Mouse (Mus musculus): ENCODE measurements at regions not wholly inside any gene's neighbourhood (a gene's known extent, or its start where the extent isn't known, plus 50 kb on each side); places are given as distances from the start of the nearest gene placed in this dataset.

GRCm38 (mm10) chr1:149760440-149760839 is 200.7 kb downstream of the Pla2g4a start:
- H3K9ac ChIP-seq: no peak overlapping the region
- H3K36me3 ChIP-seq (ENCODE audit: poor library complexity, severe bottlenecking): no peaks in the 10 kb centered on the region
- H3K4me1 ChIP-seq: no peaks in the 10 kb centered on the region
- H3K27ac ChIP-seq: no peak overlapping the region
- no peak for ATAC-seq
- no peak overlapping the region for H3K4me2 ChIP-seq
- WGBS: 47% methylated on average over 2 of the region's 2 CpGs
- no peaks in the 10 kb centered on the region for H3K27me3 ChIP-seq
- H3K9me3 ChIP-seq (replicated peaks): no peaks in the 10 kb centered on the region
- H3K4me3 ChIP-seq: no peak overlapping the region

GRCm38 (mm10) chr1:149758783-149759132 is 202.3 kb downstream of the Pla2g4a start:
- ATAC-seq: peak; percentile 36; the same call in 1 of the 2 replicates
- 89% methylated on average over 2 of the region's 2 CpGs for WGBS

GRCm38 (mm10) chr1:149758092-149758782 is 202.9 kb downstream of the Pla2g4a start:
- no peak overlapping the region for H3K4me3 ChIP-seq
- H3K9me3 ChIP-seq (replicated peaks): no peaks in the 10 kb centered on the region
- no peak overlapping the region for H3K9ac ChIP-seq
- no peaks in the 10 kb centered on the region for H3K4me1 ChIP-seq
- 83% methylated on average over 1 of the region's 1 CpGs for WGBS
- H3K4me2 ChIP-seq: no peak overlapping the region
- no peak overlapping the region for H3K27ac ChIP-seq
- H3K27me3 ChIP-seq: no peaks in the 10 kb centered on the region
- H3K36me3 ChIP-seq (ENCODE audit: poor library complexity, severe bottlenecking): no peaks in the 10 kb centered on the region
- ATAC-seq: peak; percentile 62; the same call in 1 of the 2 replicates

More at GRCm38 (mm10) chr1:149758783-149759132, 202.3 kb downstream of the Pla2g4a start:
- Histone ChIP-seq H3K4me2 (no peak overlapping the region), H3K4me1 (no peaks in the 10 kb centered on the region), H3K9me3 (replicated peaks) (no peaks in the 10 kb centered on the region), H3K4me3 (no peak overlapping the region), H3K27me3 (no peaks in the 10 kb centered on the region), H3K27ac (no peak overlapping the region), H3K9ac (no peak overlapping the region), H3K36me3 (ENCODE audit: poor library complexity, severe bottlenecking) (no peaks in the 10 kb centered on the region)

GRCm38 (mm10) chr1:149753269-149754060 is 207.6 kb downstream of the Pla2g4a start:
- H3K4me3 ChIP-seq: no peak overlapping the region
- H3K4me2 ChIP-seq: no peak overlapping the region
- no peak overlapping the region for H3K9ac ChIP-seq
- H3K27ac ChIP-seq: no peak overlapping the region
- no peaks in the 10 kb centered on the region for H3K36me3 ChIP-seq (ENCODE audit: poor library complexity, severe bottlenecking)
- no peaks in the 10 kb centered on the region for H3K4me1 ChIP-seq
- WGBS: 65% methylated on average over 7 of the region's 7 CpGs
- no peak for ATAC-seq
- H3K27me3 ChIP-seq: no peaks in the 10 kb centered on the region
- no peaks in the 10 kb centered on the region for H3K9me3 ChIP-seq (replicated peaks)

- no peak for ATAC-seq
- Histone ChIP-seq H3K9me3 (replicated peaks) (no peaks in the 10 kb centered on the region), H3K36me3 (ENCODE audit: poor library complexity, severe bottlenecking) (no peaks in the 10 kb centered on the region), H3K27ac (no peak overlapping the region), H3K4me3 (no peak overlapping the region), H3K27me3 (no peaks in the 10 kb centered on the region), H3K4me2 (no peak overlapping the region), H3K4me1 (no peaks in the 10 kb centered on the region), H3K9ac (no peak overlapping the region)
- whole genome bisulfite sequencing: 82% methylated on average over 2 of the region's 2 CpGs
Measured at GRCm38 (mm10) chr1:149749405-149749804, 211.7 kb downstream of the Pla2g4a start.

- Histone ChIP-seq H3K9ac (no peak overlapping the region), H3K36me3 (ENCODE audit: poor library complexity, severe bottlenecking) (no peaks in the 10 kb centered on the region), H3K27me3 (no peaks in the 10 kb centered on the region), H3K4me2 (no peak overlapping the region), H3K4me3 (no peak overlapping the region), H3K9me3 (replicated peaks) (no peaks in the 10 kb centered on the region), H3K27ac (no peak overlapping the region), H3K4me1 (no peaks in the 10 kb centered on the region)
- WGBS: 73% methylated on average over 3 of the region's 3 CpGs
- no peak for ATAC-seq
Measured at GRCm38 (mm10) chr1:149738959-149739358, 222.1 kb downstream of the Pla2g4a start.

GRCm38 (mm10) chr1:149734241-149734640 is 226.8 kb downstream of the Pla2g4a start:
- no peaks in the 10 kb centered on the region for H3K9me3 ChIP-seq (replicated peaks)
- H3K4me1 ChIP-seq: no peaks in the 10 kb centered on the region
- no peak overlapping the region for H3K9ac ChIP-seq
- no peak overlapping the region for H3K4me2 ChIP-seq
- WGBS: 85% methylated on average over 2 of the region's 2 CpGs
- H3K27ac ChIP-seq: no peak overlapping the region
- H3K36me3 ChIP-seq (ENCODE audit: poor library complexity, severe bottlenecking): no peaks in the 10 kb centered on the region
- ATAC-seq: no peak
- H3K4me3 ChIP-seq: no peak overlapping the region
- no peaks in the 10 kb centered on the region for H3K27me3 ChIP-seq

- ATAC-seq: no peak
- Histone ChIP-seq H3K4me2 (no peak overlapping the region), H3K27me3 (no peaks in the 10 kb centered on the region)
Measured at GRCm38 (mm10) chr1:149715171-149715570, 245.9 kb downstream of the Pla2g4a start.

GRCm38 (mm10) chr1:149712330-149712729 is 248.8 kb downstream of the Pla2g4a start:
- ATAC-seq: no peak
- Histone ChIP-seq H3K36me3 (ENCODE audit: poor library complexity, severe bottlenecking) (no peaks in the 10 kb centered on the region), H3K4me3 (no peak overlapping the region), H3K9me3 (replicated peaks) (no peaks in the 10 kb centered on the region), H3K27ac (no peak overlapping the region), H3K4me1 (no peaks in the 10 kb centered on the region), H3K4me2 (no peak overlapping the region), H3K27me3 (no peaks in the 10 kb centered on the region), H3K9ac (no peak overlapping the region)
- 81% methylated on average over 1 of the region's 1 CpGs for WGBS

More at GRCm38 (mm10) chr1:149715171-149715570, 245.9 kb downstream of the Pla2g4a start:
- H3K4me3 ChIP-seq: no peak overlapping the region
- no peaks in the 10 kb centered on the region for H3K36me3 ChIP-seq (ENCODE audit: poor library complexity, severe bottlenecking)
- H3K9me3 ChIP-seq (replicated peaks): no peaks in the 10 kb centered on the region
- H3K4me1 ChIP-seq: no peaks in the 10 kb centered on the region
- no peak overlapping the region for H3K27ac ChIP-seq
- 95% methylated on average over 1 of the region's 1 CpGs for WGBS
- H3K9ac ChIP-seq: no peak overlapping the region

- no peak for ATAC-seq
Measured at GRCm38 (mm10) chr1:149705223-149705622, 255.9 kb downstream of the Pla2g4a start.

GRCm38 (mm10) chr1:149699411-149699810 is 261.7 kb downstream of the Pla2g4a start:
- H3K9me3 ChIP-seq (replicated peaks): no peaks in the 10 kb centered on the region
- ATAC-seq: no peak
- H3K4me2 ChIP-seq: no peak overlapping the region
- H3K27me3 ChIP-seq: no peaks in the 10 kb centered on the region
- H3K36me3 ChIP-seq (ENCODE audit: poor library complexity, severe bottlenecking): no peaks in the 10 kb centered on the region
- H3K4me3 ChIP-seq: no peak overlapping the region
- no peak overlapping the region for H3K9ac ChIP-seq
- WGBS: 84% methylated on average over 4 of the region's 4 CpGs
- no peak overlapping the region for H3K27ac ChIP-seq
- H3K4me1 ChIP-seq: no peaks in the 10 kb centered on the region

More at GRCm38 (mm10) chr1:149705223-149705622, 255.9 kb downstream of the Pla2g4a start:
- Histone ChIP-seq H3K36me3 (ENCODE audit: poor library complexity, severe bottlenecking) (no peaks in the 10 kb centered on the region), H3K27me3 (no peaks in the 10 kb centered on the region), H3K4me1 (no peaks in the 10 kb centered on the region), H3K27ac (no peak overlapping the region), H3K4me2 (no peak overlapping the region), H3K4me3 (no peak overlapping the region), H3K9ac (no peak overlapping the region), H3K9me3 (replicated peaks) (no peaks in the 10 kb centered on the region)
- whole genome bisulfite sequencing: 80% methylated on average over 1 of the region's 1 CpGs

- no peaks in the 10 kb centered on the region for H3K27me3 ChIP-seq
- H3K9me3 ChIP-seq (replicated peaks): no peaks in the 10 kb centered on the region
- ATAC-seq: no peak
- WGBS: 57% methylated on average over 1 of the region's 1 CpGs
- H3K4me1 ChIP-seq: no peaks in the 10 kb centered on the region
- no peaks in the 10 kb centered on the region for H3K36me3 ChIP-seq (ENCODE audit: poor library complexity, severe bottlenecking)
- H3K4me3 ChIP-seq: no peak overlapping the region
- H3K4me2 ChIP-seq: no peak overlapping the region
- H3K27ac ChIP-seq: no peak overlapping the region
- no peak overlapping the region for H3K9ac ChIP-seq
Measured at GRCm38 (mm10) chr1:149674166-149674565, 286.9 kb downstream of the Pla2g4a start.

All from forebrain, embryonic 13.5 days (tissue).